ENCODE assay signal across 11 mouse cellular contexts in genomic region chr8:126514011-126514964, GRCm38 (mm10). TPM values are rescaled to one million over a fixed set of nuclear protein-coding genes. Genes with fewer than 3 reads are reported as not detected.
DNase-seq lines count a peak whose midpoint lies in the region; ATAC-seq and TF ChIP-seq lines count a peak whose summit lies in the region.
"Had no signal": no experiment of that assay in that cellular context is flagged by ENCODE, and none has a peak within 500 bp of the region (broad histone marks: within the 10 kb centered on the region; RNA-seq: fewer than 3 reads in every experiment).

No protein-coding gene starts in this region.

- peak overlapping the region; percentile 57; the same call in 1 of the 2 replicates for H3K27ac ChIP-seq in liver, postnatal 0 days (ENCODE audit: low read depth)
- no peak overlapping the region for H3K27ac ChIP-seq in liver, embryonic 11.5 days (ENCODE audit: low read depth, low read length)
- H3K27ac ChIP-seq in heart, postnatal 0 days (ENCODE audit: low read depth), result peak overlapping the region; percentile 81
- H3K27ac ChIP-seq: forebrain, embryonic 13.5 days; hindbrain, embryonic 15.5 days; liver, embryonic 12.5 days had no signal

- no peaks in the 10 kb centered on the region for H3K36me3 ChIP-seq in liver, postnatal 0 days (replicated peaks; ENCODE audit: insufficient read depth, low read length)
- H3K36me3 ChIP-seq in liver, embryonic 11.5 days (ENCODE audit: control insufficient read depth, insufficient read depth, low read length), result no peaks in the 10 kb centered on the region
- H3K36me3 ChIP-seq in heart, postnatal 0 days (replicated peaks; ENCODE audit: control insufficient read depth, insufficient read depth, low read length), result no peaks in the 10 kb centered on the region
- no peaks in the 10 kb centered on the region for H3K36me3 ChIP-seq in myocyte (ENCODE audit: control insufficient read depth, insufficient read depth)
- H3K36me3 ChIP-seq: hindbrain, embryonic 15.5 days; liver, embryonic 12.5 days had no signal

- H3K4me3 ChIP-seq in liver, postnatal 0 days (ENCODE audit: low read depth, low read length), result no peak overlapping the region
- H3K4me3 ChIP-seq in liver, embryonic 11.5 days (ENCODE audit: low read depth, low read length), result no peak overlapping the region
- H3K4me3 ChIP-seq in heart, postnatal 0 days (ENCODE audit: low read depth, low read length), result no peak overlapping the region
- no peak overlapping the region for H3K4me3 ChIP-seq in myocyte
- H3K4me3 ChIP-seq: forebrain, embryonic 13.5 days; hindbrain, embryonic 15.5 days; liver, embryonic 12.5 days had no signal

- H3K27me3 ChIP-seq in liver, postnatal 0 days (ENCODE audit: insufficient read depth, low read length), result no peaks in the 10 kb centered on the region
- no peaks in the 10 kb centered on the region for H3K27me3 ChIP-seq in liver, embryonic 11.5 days (replicated peaks; ENCODE audit: control insufficient read depth, insufficient read depth, low read length)
- no peaks in the 10 kb centered on the region for H3K27me3 ChIP-seq in heart, postnatal 0 days (ENCODE audit: control insufficient read depth, insufficient read depth, low read length)
- no peaks in the 10 kb centered on the region for H3K27me3 ChIP-seq in myocyte (ENCODE audit: control insufficient read depth, insufficient read depth, insufficient read length)
- H3K27me3 ChIP-seq: forebrain, embryonic 13.5 days; hindbrain, embryonic 15.5 days had no signal

- H3K4me2 ChIP-seq in liver, postnatal 0 days (ENCODE audit: low read depth, low read length), result no peak overlapping the region
- no peak overlapping the region for H3K4me2 ChIP-seq in liver, embryonic 11.5 days
- no peak overlapping the region; the same call in 1 of the 2 replicates for H3K4me2 ChIP-seq in heart, postnatal 0 days (ENCODE audit: low read depth, low read length)
- H3K4me2 ChIP-seq in myocyte (ENCODE audit: low read depth), result peak overlapping the region; percentile 7
- H3K4me2 ChIP-seq: forebrain, embryonic 13.5 days; hindbrain, embryonic 15.5 days; liver, embryonic 12.5 days had no signal

- no peak for TF ChIP-seq CTCF in liver, postnatal 0 days (IDR thresholded peaks at IDR 0.05; ENCODE audit: low read depth)
- TF ChIP-seq CTCF in heart, postnatal 0 days (IDR thresholded peaks at IDR 0.05; ENCODE audit: low read depth), result no peak

- 0 out of 2 replicates have a peak overlapping the region, but pooled peaks have one; percentile 26 for H3K9ac ChIP-seq in liver, postnatal 0 days (replicated peaks)
- no peak overlapping the region for H3K9ac ChIP-seq in liver, embryonic 11.5 days (ENCODE audit: low read depth, low read length)
- H3K9ac ChIP-seq in heart, postnatal 0 days (replicated peaks; ENCODE audit: low read depth, low read length), result no peak overlapping the region; the same call in 1 of the 2 replicates
- H3K9ac ChIP-seq: forebrain, embryonic 13.5 days; hindbrain, embryonic 15.5 days; liver, embryonic 12.5 days had no signal

- no peak for TF ChIP-seq EP300 in liver, postnatal 0 days (IDR thresholded peaks at IDR 0.05; ENCODE audit: low read depth)
- TF ChIP-seq EP300 in heart, postnatal 0 days (IDR thresholded peaks at IDR 0.05; ENCODE audit: low read depth), result no peak

- no peak for TF ChIP-seq POLR2A in myocyte (IDR thresholded peaks at IDR 0.05; ENCODE audit: insufficient read length, low read depth)

- no peaks in the 10 kb centered on the region for H3K79me2 ChIP-seq in myocyte (ENCODE audit: control insufficient read depth, insufficient read depth)

- peak; percentile 83 for ATAC-seq in liver, postnatal 0 days
- ATAC-seq in liver, embryonic 11.5 days (replicated peaks; ENCODE audit: low FRiP score), result no peak
- ATAC-seq in heart, postnatal 0 days (ENCODE audit: insufficient read depth, low read depth), result peak; percentile 84
- ATAC-seq: forebrain, embryonic 13.5 days; liver, embryonic 12.5 days had no signal

- H3K9me3 ChIP-seq in liver, postnatal 0 days (ENCODE audit: low read length), result no peaks in the 10 kb centered on the region
- H3K9me3 ChIP-seq in liver, embryonic 11.5 days (ENCODE audit: control insufficient read depth, low read length), result no peaks in the 10 kb centered on the region
- no peaks in the 10 kb centered on the region for H3K9me3 ChIP-seq in heart, postnatal 0 days (replicated peaks; ENCODE audit: control insufficient read depth, low read length)
- H3K9me3 ChIP-seq: forebrain, embryonic 13.5 days; hindbrain, embryonic 15.5 days; liver, embryonic 12.5 days had no signal

- H3K4me1 ChIP-seq in liver, postnatal 0 days (ENCODE audit: insufficient read depth), result peaks cover 21% of the 10 kb centered on the region
- H3K4me1 ChIP-seq in liver, embryonic 11.5 days (replicated peaks; ENCODE audit: control insufficient read depth, insufficient read depth, low read length), result peaks cover 4% of the 10 kb centered on the region
- H3K4me1 ChIP-seq in heart, postnatal 0 days (ENCODE audit: control insufficient read depth, insufficient read depth), result peaks cover 28% of the 10 kb centered on the region

- no peak overlapping the region for H3ac ChIP-seq in myocyte (ENCODE audit: control insufficient read depth, insufficient read length)

- DNase-seq in liver, postnatal 0 days, result peak; percentile 31
- no peak for DNase-seq in liver, embryonic 11.5 days (ENCODE audit: low spot score)
- peak; percentile 69 to 79 for DNase-seq in heart, adult 18-20 months
- DNase-seq in heart, postnatal 0 days (ENCODE audit: low spot score), result peak; percentile 95
- no peak for DNase-seq in neural tube, embryonic 10.5 days (ENCODE audit: extremely low spot score, low spot score)
- no peak for DNase-seq in spleen, postnatal 4 days (ENCODE audit: low spot score in 2 of 2)
- DNase-seq: thymus, postnatal 36 days had no signal

- 60% methylated on average over 10 of the region's 10 CpGs for WGBS in liver, postnatal 0 days (ENCODE audit: insufficient replicate concordance)
- WGBS in liver, embryonic 11.5 days, result 69% methylated on average over 10 of the region's 10 CpGs
- 33% methylated on average over 10 of the region's 10 CpGs for WGBS in heart, postnatal 0 days

TF ChIP-seq in myocyte, 11 proteins besides CTCF, POLR2A, EP300 and RAD21:
- TF ChIP-seq MYOD1 (IDR thresholded peaks at IDR 0.05; ENCODE audit: control insufficient read depth in 1 of 3, insufficient read length in 2 of 3, low read depth in 2 of 3) (peak in 1 of 3 experiments; percentile 78), E2F4 (IDR thresholded peaks at IDR 0.05; ENCODE audit: insufficient read depth) (no peak), SRF (IDR thresholded peaks at IDR 0.05; ENCODE audit: control insufficient read depth, insufficient read length, low read depth) (no peak), CEBPB (IDR thresholded peaks at IDR 0.05; ENCODE audit: insufficient read depth, poor library complexity, severe bottlenecking) (no peak)

RNA-seq across cellular contexts. Expression of gene Tarbp1, which starts 39.4 kb away (rescaled TPM):
- 0.82 and 1.1 TPM in 2 replicates for polyA plus RNA-seq in liver, postnatal 0 days (2015; fragmentation: Nextera tagmentation; extraction: Ambion mirVana)
- polyA plus RNA-seq in liver, embryonic 11.5 days (2014; fragmentation: Nextera tagmentation; extraction: Ambion mirVana), result 4.7 and 4.9 TPM in 2 replicates
- total RNA-seq in heart, adult 18-20 months (2021), result 1 to 10 TPM; 4.2 to 4.6 TPM
- total RNA-seq in heart, postnatal 0 days (2014; rRNA removed; ENCODE audit: low replicate concordance), result 5.6 and 7.3 TPM in 2 replicates
- polyA plus RNA-seq in heart, postnatal 0 days (2015; fragmentation: Nextera tagmentation; extraction: Ambion mirVana), result 0.73 and 0.92 TPM in 2 replicates
- polyA plus RNA-seq in myocyte (2012; fragmentation: generic; extraction: Trizol), result 1.7 TPM

Comparison
In these comparisons a context has a peak if more than half of its experiments do, and no peak if none do; other contexts are left out.
1. DNase-seq: peak in liver, postnatal 0 days (single experiment), heart, adult 18-20 months (2 of 2) and heart, postnatal 0 days (single experiment); none in liver, embryonic 11.5 days (single experiment), neural tube, embryonic 10.5 days (single experiment) and spleen, postnatal 4 days (0 of 2).